Mouse (Mus musculus) layer of hippocampus, postnatal 14 days (tissue): ENCODE results near the gene F9. TPM values are rescaled to one million over a fixed set of nuclear protein-coding genes. Genes with fewer than 3 reads are reported as not detected.
"Not testable (repeated sequence)": the region's sequence is repeated elsewhere in the genome, so short reads cannot be mapped to it uniquely, and the experiment has no call there.

Experiments
- DNase-seq, 2 experiments: peaks; one replicate each; pipeline ENCODE4 v3.0.0; 2021 to 2022; ENCODE audit warnings: low spot score in 2 of 2, mixed read lengths in 1 of 2
- long read RNA-seq, 2 experiments: library from polyadenylated mRNA; stranded (forward); transcript quantifications; one replicate each; pipeline ENCODE4 v2.0.0; 2021
- total RNA-seq, 2 experiments: library from RNA; stranded (reverse); gene quantifications; 2 replicates each; pipeline ENCODE4 v1.2.3; 2021

The F9 gene
- under 1 TPM; 0.26 to 0.35 TPM for total RNA-seq
- long read RNA-seq, experiment 1, result 0 reads
- long read RNA-seq, experiment 2, result 0 reads

DNA sequence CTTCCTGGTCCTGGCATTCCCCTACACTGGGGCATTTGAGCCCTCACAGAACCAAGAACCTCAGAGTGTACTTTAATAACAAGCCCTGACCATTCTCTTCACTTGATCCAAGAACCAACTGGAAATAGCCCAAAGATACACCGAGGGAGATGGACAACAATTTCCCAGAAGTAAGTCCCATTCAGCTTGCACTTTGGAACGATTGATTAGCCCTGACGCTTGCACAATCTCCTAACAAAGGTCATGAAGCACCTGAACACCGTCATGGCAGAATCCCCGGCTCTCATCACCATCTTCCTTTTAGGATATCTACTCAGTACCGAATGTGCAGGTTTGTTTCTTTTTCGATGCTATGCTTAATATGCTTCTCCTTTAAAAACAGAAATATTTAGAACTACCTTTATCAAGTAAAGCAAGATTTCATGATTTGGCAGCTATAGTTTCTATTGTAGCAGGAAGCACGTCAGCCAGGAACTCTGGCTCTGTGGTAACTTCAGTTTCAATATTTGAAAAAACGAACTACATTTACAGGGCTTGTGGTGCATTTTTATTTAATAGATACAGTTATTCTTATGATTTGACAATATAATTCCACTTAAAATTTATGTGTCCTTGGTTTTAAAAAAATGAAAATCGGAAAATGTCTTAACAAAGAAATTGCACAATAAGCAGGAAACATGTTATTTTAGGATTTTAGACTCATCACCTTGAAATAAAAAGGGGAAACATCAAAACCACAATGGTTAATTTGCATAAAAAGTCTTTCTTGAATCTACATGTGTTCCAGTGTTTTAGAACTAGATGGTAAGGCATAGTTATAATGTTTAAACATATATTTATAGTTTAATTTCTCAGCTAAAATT, at the start of gene F9:
Gene F9 (plus strand): TSS at position 244 of the 863 bp plus-strand sequence.
- no peak for DNase-seq

DNA sequence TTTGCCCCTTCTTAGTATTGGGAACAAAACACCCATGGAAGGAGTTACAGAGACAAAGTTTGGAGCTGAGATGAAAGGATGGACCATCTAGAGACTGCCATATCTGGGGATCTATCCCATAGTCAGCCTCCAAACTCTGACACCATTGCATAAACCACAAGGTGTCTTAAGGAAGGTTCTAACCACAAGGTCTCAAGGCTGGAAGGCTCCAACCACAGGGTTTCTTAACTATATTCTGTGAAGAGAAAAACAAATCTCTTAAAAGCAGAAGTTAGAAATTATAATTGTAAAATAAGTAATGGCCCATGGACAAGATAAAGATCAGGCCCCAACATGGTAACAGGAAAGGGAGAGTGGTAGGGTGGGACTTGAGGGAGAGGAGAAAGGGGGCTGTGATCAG, 29.5 kb upstream of the F9 start:
- not testable (repeated sequence) for DNase-seq

DNA sequence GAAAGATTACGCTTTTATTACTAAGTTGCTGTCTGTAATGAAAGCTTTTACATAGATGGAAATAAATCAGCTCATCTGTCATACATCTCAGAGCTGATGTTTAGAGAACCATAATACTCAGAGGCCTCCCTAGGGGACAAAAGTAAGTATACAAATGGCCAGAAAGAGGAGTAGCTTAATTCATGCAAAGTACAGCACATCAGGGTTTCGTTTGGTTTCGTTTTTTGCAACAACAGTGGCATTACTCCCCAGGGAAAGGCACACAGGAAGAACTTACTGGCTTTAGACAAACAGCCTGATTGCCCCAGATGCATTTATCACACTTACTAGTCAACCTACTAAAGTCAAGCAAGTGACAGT, 800 bp downstream of the F9 start:
- no peak for DNase-seq

DNA sequence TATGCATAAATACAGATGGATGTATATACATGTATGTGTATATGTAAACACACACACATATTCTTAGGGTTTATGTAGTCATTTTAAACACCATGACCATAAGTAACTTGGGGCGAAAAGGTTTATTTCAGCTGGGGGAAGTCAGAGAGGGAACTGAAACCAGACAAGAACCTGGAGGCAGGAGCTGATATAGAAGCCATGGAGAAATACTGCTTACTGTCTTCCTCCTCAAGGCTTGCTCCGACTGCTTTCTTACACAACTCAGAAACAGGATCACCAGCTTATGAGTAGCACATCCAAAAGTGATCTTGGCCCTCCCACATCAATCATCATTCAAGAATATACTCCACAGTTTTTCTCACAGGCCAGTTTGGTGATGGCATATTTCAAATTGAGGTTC, 2.2 kb downstream of the F9 start:
- no peak for DNase-seq

DNA sequence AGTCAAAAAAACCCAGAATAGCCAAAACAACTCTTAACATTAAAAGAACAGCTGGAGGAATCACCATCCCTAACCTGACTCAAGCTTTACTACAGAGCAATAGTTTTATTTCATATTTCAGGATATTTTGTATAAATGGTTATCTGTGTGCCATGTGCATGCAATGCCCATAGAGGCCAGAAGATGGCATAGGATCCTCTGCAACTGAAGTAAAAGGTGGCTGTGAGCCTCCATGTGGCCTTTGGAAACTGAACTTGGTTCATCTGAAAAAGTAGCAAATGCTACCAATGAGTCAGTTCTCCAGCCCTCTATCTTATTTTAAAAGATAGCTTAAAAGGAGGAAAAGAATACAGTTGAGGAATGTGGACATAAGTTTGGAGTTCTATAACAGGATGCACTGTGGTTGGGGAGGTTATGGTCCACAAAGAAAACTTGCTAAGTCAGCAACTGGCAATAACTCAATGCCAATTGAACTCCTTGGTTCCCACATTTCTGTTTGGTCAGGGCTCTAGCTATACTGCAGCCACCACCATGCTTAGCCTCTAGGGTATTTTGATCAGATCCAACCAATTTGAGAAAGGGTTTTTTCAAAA, 13.9 kb downstream of the F9 start:
- DNase-seq, result peak; percentile 8 to 32

DNA sequence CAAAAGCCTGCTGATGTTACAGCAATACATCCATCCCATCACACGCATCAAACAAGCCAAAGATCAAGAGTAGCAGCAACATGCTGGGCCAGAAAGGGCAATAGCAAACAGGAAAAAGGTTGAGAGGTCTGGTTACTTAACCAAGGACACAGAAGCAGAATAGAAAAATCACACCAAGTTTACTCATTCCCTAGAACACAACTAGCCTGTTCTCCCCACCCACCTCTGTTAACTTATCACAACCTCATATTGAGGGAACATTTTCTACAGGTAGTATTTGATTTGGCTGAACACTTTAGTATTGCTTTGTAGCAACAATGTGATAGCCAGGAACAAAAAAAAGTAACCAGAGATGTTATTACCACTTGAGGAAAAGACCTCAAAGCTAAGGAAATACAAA, 15.3 kb downstream of the F9 start:
- no peak for DNase-seq

DNA sequence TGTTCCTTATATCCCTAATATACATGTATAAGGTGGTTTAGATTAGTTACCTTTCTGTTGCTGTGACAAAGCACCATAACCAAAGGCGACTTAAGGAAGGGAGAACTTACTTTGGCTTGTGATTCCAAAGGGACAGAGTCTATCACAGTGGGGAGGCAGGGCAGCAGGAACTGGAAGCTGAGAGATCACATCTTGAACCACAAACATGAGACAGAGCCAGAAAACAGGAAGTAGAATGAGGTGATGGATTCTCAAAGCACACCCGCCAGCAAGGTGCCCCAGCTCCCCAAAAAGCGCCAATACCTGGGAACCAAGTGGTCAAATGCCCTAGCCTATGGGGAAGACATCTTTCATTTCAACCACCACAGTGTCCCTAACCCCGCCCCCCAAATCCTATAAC, 21.7 kb downstream of the F9 start:
- DNase-seq, result no peak

DNA sequence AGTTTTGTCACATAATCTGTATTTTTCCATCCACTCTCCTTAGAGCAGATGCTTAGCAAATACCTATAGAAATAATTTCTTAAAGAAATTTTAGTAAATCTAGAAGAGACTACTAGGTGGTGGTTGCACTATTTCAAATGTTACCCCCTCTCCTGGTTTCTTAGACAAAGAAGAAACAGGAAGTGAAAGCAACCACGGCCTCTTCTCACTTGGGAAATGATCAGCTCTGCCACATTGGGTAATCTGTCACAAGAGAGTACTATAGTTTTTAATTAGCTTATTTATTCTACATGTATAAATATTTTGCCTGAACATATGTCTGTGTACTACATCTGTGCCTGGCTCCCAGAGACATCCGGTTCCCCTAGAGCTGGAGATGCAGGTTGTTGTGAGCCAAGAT, 22.3 kb downstream of the F9 start:
- DNase-seq, result no peak

DNA sequence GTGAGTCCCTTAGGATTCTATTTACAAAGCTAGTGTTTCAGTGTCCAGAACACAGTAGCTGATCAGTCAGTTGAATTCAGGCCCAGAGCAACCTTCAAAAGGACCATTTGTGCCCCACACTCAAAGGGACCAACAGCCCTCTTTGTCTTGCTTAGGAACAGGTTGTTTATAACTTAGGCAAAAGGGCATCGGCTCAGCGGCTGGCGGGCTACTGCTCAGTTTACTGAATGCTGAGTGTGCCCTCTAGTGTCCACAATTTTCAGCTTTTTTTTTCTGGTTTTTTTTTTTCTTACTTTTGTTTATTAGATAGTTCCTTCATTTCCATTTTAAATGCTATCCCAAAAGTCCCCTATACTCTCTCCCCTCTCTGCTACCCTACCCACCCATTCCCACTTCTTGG, 27.4 kb downstream of the F9 start:
- peak; percentile 10 to 47 for DNase-seq

DNA sequence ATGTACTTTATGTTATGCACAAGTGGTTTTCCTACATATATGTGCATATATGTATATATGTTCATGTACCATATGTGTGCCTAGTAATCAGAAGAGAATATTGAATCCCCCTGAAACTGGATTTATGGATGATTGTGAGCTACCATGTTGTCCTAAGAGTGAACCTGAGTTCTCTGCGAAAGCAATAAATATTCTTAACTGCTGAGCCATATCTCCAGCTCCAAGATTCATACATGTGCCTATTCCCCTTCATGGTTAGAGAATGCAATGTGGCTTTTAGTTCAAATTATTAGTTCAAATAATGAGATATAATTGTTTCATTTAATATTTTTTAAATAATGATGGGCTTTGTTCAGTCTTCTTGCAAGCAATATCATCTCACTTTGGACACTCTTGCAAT, 55.5 kb downstream of the F9 start:
- no peak for DNase-seq

DNA sequence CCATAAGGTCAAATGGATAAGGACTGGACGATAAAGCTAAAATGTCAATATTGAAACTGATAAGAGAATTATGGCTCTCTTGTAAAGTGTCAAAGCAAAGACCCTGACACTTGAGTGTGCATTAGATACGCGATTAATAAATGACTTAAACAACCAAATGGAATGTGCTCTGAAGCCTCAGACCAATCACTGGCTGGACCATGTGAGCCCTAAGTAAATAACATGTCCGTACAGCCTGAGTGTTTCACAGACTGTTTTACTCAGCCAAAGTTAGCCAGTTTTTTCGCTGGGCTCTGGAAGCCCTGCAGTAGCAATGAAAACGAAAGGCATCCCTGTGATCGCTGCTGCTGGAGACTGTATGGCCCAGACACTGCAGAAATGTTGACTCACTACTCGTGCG, 55.9 kb downstream of the F9 start:
- DNase-seq, result no peak

DNA sequence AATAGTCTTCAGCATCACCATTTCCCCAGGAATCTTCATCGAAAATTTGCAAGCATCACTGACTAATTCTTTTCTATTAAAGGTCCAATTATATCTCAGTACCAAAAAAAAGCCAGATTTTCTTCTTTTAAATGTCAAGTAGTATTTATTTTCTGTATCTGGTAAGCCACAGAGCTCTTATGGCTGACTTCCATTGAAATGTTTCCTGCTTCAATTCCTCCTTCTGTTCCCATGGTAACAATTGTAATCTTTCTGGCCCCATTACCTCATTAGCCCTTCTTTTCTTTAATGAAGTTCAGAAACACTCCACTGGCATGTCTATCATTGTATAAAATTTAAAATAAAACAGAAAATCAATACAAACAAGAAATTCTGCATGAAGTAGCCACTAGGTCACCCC, 76.1 kb downstream of the F9 start:
- no peak for DNase-seq

Other genes starting within 250 kb of the F9 start
- 1 to 10 TPM; 3.5 to 4.0 TPM for gene Mcf2, start 179.6 kb downstream of the F9 start, total RNA-seq